Mouse (Mus musculus) erythroblast, embryonic 14.5 days (primary cell): ENCODE measurements around the gene Hsd17b13.
"Not testable (repeated sequence)": the region's sequence is repeated elsewhere in the genome, so short reads cannot be mapped to it uniquely, and the experiment has no call there.

ENCODE experiments used
- GATA1 ChIP-seq: IDR thresholded peaks from 2 replicates; pipeline ENCODE4 v1.6.1; 2012; ENCODE audit warnings: low read length, inconsistent platforms, mixed read lengths
- TAL1 ChIP-seq: IDR thresholded peaks from 3 replicates; pipeline ENCODE4 v1.6.1; 2012; ENCODE audit warnings: low read length, inconsistent platforms, mixed read lengths

GRCm38 (mm10) chr5:103931924-103932323 lies 45.3 kb downstream of the Hsd17b13 start:
- not testable (repeated sequence) for TF ChIP-seq TAL1, GATA1
